Mouse (Mus musculus): ENCODE results near the gene Fezf2. TPM values are rescaled to one million over a fixed set of nuclear protein-coding genes. Genes with fewer than 3 reads are reported as not detected.

The Fezf2 gene
- polyA plus RNA-seq, 1 experiment, result not detected

GRCm38 (mm10) chr14:12334925-12335324 lies 13.1 kb downstream of the Fezf2 start:
- H3K4me1 ChIP-seq (ENCODE audit: control insufficient read depth, insufficient read depth, low read length), result peaks cover 2% of the 10 kb centered on the region; the same call in 1 of the 2 replicates
- no peaks in the 10 kb centered on the region for H3K27me3 ChIP-seq (ENCODE audit: control insufficient read depth, insufficient read depth, low read length)
- no peak overlapping the region for H3K27ac ChIP-seq (ENCODE audit: control insufficient read depth, insufficient read depth, low read depth, low read length)
- TF ChIP-seq CTCF (IDR thresholded peaks at IDR 0.05; ENCODE audit: control insufficient read depth, insufficient read depth, insufficient replicate concordance, low read depth, low read length) (no peak), POLR2A (IDR thresholded peaks at IDR 0.05; ENCODE audit: control insufficient read depth, low read depth, low read length) (no peak)
- no peak overlapping the region for H3K4me3 ChIP-seq (ENCODE audit: control insufficient read depth, low read depth, low read length)
- no peaks in the 10 kb centered on the region for H3K36me3 ChIP-seq (ENCODE audit: control insufficient read depth, insufficient read depth, low read length)

- Histone ChIP-seq H3K27me3 (ENCODE audit: control insufficient read depth, insufficient read depth, low read length) (no peaks in the 10 kb centered on the region), H3K27ac (ENCODE audit: control insufficient read depth, insufficient read depth, low read depth, low read length) (no peak overlapping the region), H3K4me3 (ENCODE audit: control insufficient read depth, low read depth, low read length) (no peak overlapping the region), H3K36me3 (ENCODE audit: control insufficient read depth, insufficient read depth, low read length) (no peaks in the 10 kb centered on the region), H3K4me1 (ENCODE audit: control insufficient read depth, insufficient read depth, low read length) (peaks cover 2% of the 10 kb centered on the region; the same call in 1 of the 2 replicates)
- TF ChIP-seq POLR2A (IDR thresholded peaks at IDR 0.05; ENCODE audit: control insufficient read depth, low read depth, low read length) (no peak), CTCF (IDR thresholded peaks at IDR 0.05; ENCODE audit: control insufficient read depth, insufficient read depth, insufficient replicate concordance, low read depth, low read length) (no peak)
Measured at GRCm38 (mm10) chr14:12333622-12334021, 14.4 kb downstream of the Fezf2 start.

- TF ChIP-seq CTCF (IDR thresholded peaks at IDR 0.05; ENCODE audit: control insufficient read depth, insufficient read depth, insufficient replicate concordance, low read depth, low read length) (no peak), POLR2A (IDR thresholded peaks at IDR 0.05; ENCODE audit: control insufficient read depth, low read depth, low read length) (no peak)
- Histone ChIP-seq H3K4me1 (ENCODE audit: control insufficient read depth, insufficient read depth, low read length) (no peaks in the 10 kb centered on the region), H3K36me3 (ENCODE audit: control insufficient read depth, insufficient read depth, low read length) (no peaks in the 10 kb centered on the region; the same call in none of the 2 replicates), H3K4me3 (ENCODE audit: control insufficient read depth, low read depth, low read length) (no peak overlapping the region), H3K27me3 (ENCODE audit: control insufficient read depth, insufficient read depth, low read length) (no peaks in the 10 kb centered on the region), H3K27ac (ENCODE audit: control insufficient read depth, insufficient read depth, low read depth, low read length) (no peak overlapping the region)
Measured at GRCm38 (mm10) chr14:12303106-12303505, 44.9 kb downstream of the Fezf2 start.

GRCm38 (mm10) chr14:12300677-12301076 lies 47.3 kb downstream of the Fezf2 start:
- no peak overlapping the region for H3K4me3 ChIP-seq (ENCODE audit: control insufficient read depth, low read depth, low read length)
- no peaks in the 10 kb centered on the region for H3K4me1 ChIP-seq (ENCODE audit: control insufficient read depth, insufficient read depth, low read length)
- no peak overlapping the region for H3K27ac ChIP-seq (ENCODE audit: control insufficient read depth, insufficient read depth, low read depth, low read length)
- H3K36me3 ChIP-seq (ENCODE audit: control insufficient read depth, insufficient read depth, low read length), result no peaks in the 10 kb centered on the region; the same call in 1 of the 2 replicates
- no peaks in the 10 kb centered on the region for H3K27me3 ChIP-seq (ENCODE audit: control insufficient read depth, insufficient read depth, low read length)
- no peak for TF ChIP-seq CTCF (IDR thresholded peaks at IDR 0.05; ENCODE audit: control insufficient read depth, insufficient read depth, insufficient replicate concordance, low read depth, low read length)
- no peak for TF ChIP-seq POLR2A (IDR thresholded peaks at IDR 0.05; ENCODE audit: control insufficient read depth, low read depth, low read length)

GRCm38 (mm10) chr14:12300275-12300674 lies 47.7 kb downstream of the Fezf2 start:
- no peak overlapping the region for H3K4me3 ChIP-seq (ENCODE audit: control insufficient read depth, low read depth, low read length)
- H3K36me3 ChIP-seq (ENCODE audit: control insufficient read depth, insufficient read depth, low read length), result no peaks in the 10 kb centered on the region; the same call in 1 of the 2 replicates
- no peak for TF ChIP-seq POLR2A (IDR thresholded peaks at IDR 0.05; ENCODE audit: control insufficient read depth, low read depth, low read length)
- no peak for TF ChIP-seq CTCF (IDR thresholded peaks at IDR 0.05; ENCODE audit: control insufficient read depth, insufficient read depth, insufficient replicate concordance, low read depth, low read length)
- no peak overlapping the region for H3K27ac ChIP-seq (ENCODE audit: control insufficient read depth, insufficient read depth, low read depth, low read length)
- no peaks in the 10 kb centered on the region for H3K4me1 ChIP-seq (ENCODE audit: control insufficient read depth, insufficient read depth, low read length)
- H3K27me3 ChIP-seq (ENCODE audit: control insufficient read depth, insufficient read depth, low read length), result no peaks in the 10 kb centered on the region

GRCm38 (mm10) chr14:12299654-12300053 lies 48.3 kb downstream of the Fezf2 start:
- TF ChIP-seq CTCF (IDR thresholded peaks at IDR 0.05; ENCODE audit: control insufficient read depth, insufficient read depth, insufficient replicate concordance, low read depth, low read length), result no peak
- no peak for TF ChIP-seq POLR2A (IDR thresholded peaks at IDR 0.05; ENCODE audit: control insufficient read depth, low read depth, low read length)
- Histone ChIP-seq H3K36me3 (ENCODE audit: control insufficient read depth, insufficient read depth, low read length) (no peaks in the 10 kb centered on the region; the same call in 1 of the 2 replicates), H3K27me3 (ENCODE audit: control insufficient read depth, insufficient read depth, low read length) (no peaks in the 10 kb centered on the region), H3K4me3 (ENCODE audit: control insufficient read depth, low read depth, low read length) (no peak overlapping the region), H3K4me1 (ENCODE audit: control insufficient read depth, insufficient read depth, low read length) (no peaks in the 10 kb centered on the region), H3K27ac (ENCODE audit: control insufficient read depth, insufficient read depth, low read depth, low read length) (no peak overlapping the region)

- Histone ChIP-seq H3K36me3 (ENCODE audit: control insufficient read depth, insufficient read depth, low read length) (no peaks in the 10 kb centered on the region; the same call in 1 of the 2 replicates), H3K27me3 (ENCODE audit: control insufficient read depth, insufficient read depth, low read length) (no peaks in the 10 kb centered on the region), H3K27ac (ENCODE audit: control insufficient read depth, insufficient read depth, low read depth, low read length) (no peak overlapping the region), H3K4me1 (ENCODE audit: control insufficient read depth, insufficient read depth, low read length) (no peaks in the 10 kb centered on the region), H3K4me3 (ENCODE audit: control insufficient read depth, low read depth, low read length) (no peak overlapping the region)
- TF ChIP-seq POLR2A (IDR thresholded peaks at IDR 0.05; ENCODE audit: control insufficient read depth, low read depth, low read length) (no peak), CTCF (IDR thresholded peaks at IDR 0.05; ENCODE audit: control insufficient read depth, insufficient read depth, insufficient replicate concordance, low read depth, low read length) (no peak)
Measured at GRCm38 (mm10) chr14:12299171-12299570, 48.8 kb downstream of the Fezf2 start.

All from testis, adult 2 months (tissue).